Mouse (Mus musculus) spleen, adult 2 months (tissue): ENCODE data around the gene Rhox2a.
"Not testable (repeated sequence)": the region's sequence is repeated elsewhere in the genome, so short reads cannot be mapped to it uniquely, and the experiment has no call there.

Experiments used
- CTCF ChIP-seq: fragments of 200-500 bp; IDR thresholded peaks from 2 replicates; pipeline ENCODE4 v1.5.1; 2011; ENCODE audit warnings: mild to moderate bottlenecking, inconsistent platforms; ENCODE audit not compliant: insufficient read depth, insufficient read length, insufficient replicate concordance; ENCODE audit errors: extremely low read depth
- POLR2A ChIP-seq: fragments of 200-500 bp; IDR thresholded peaks from 2 replicates; pipeline ENCODE4 v1.6.1; 2011; ENCODE audit warnings: low read depth, low read length, inconsistent platforms

- TF ChIP-seq POLR2A, CTCF: not testable (repeated sequence)
Observed at GRCm38 (mm10) chrX:37265038-37265437, 20.3 kb downstream of the Rhox2a start, which contains the start of gene Rhox4a.
